Mouse (Mus musculus): ENCODE measurements around the gene Klf2. TPM values are rescaled to one million over a fixed set of nuclear protein-coding genes. Genes with fewer than 3 reads are reported as not detected.

The Klf2 gene
- total RNA-seq, 2 experiments from 2014 or later = 22.5 to 37.9 TPM

- DNase-seq (ENCODE audit: low spot score) = no peak
Observed at GRCm38 (mm10) chr8:72366435-72366834, 47.6 kb downstream of the Klf2 start.

Other genes starting within 250 kb of the Klf2 start
- gene Olfr373, start 235.9 kb upstream of the Klf2 start, total RNA-seq (2021) = not detected
- not detected for gene Olfr374, start 212.0 kb upstream of the Klf2 start, total RNA-seq (2021)
- 10 to 100 TPM; 23.8 to 42.5 TPM for gene Tpm4, start 184.1 kb upstream of the Klf2 start, total RNA-seq (2021)
- 10 to 100 TPM in 1 of 2 experiments, 1 to 10 TPM in 1; 8.9 to 10.6 TPM for gene Rab8a, start 157.8 kb upstream of the Klf2 start, total RNA-seq (2021)
- not detected for gene Hsh2d, start 129.4 kb upstream of the Klf2 start, total RNA-seq (2021)
- gene Cib3, start 106.2 kb upstream of the Klf2 start, total RNA-seq (2021) = not detected
- not detected for gene Gm11034, start 105.4 kb upstream of the Klf2 start, total RNA-seq (2021)
- 1 to 10 TPM; 7.3 to 9.4 TPM for gene Fam32a, start 99.3 kb upstream of the Klf2 start, total RNA-seq (2021)
- gene Ap1m1, start 79.0 kb upstream of the Klf2 start, total RNA-seq (2021) = 10 to 100 TPM; 20.9 to 21.8 TPM
- gene Gm10282, start 13.8 kb upstream of the Klf2 start, total RNA-seq (2021) = 1 to 10 TPM; 1.8 to 3.4 TPM
- 10 to 100 TPM; 21.9 to 22.5 TPM for gene Eps15l1, start 102.4 kb downstream of the Klf2 start, total RNA-seq (2021)
- gene Calr3, start 124.8 kb downstream of the Klf2 start, total RNA-seq (2021) = 1 to 10 TPM; 3.5 to 4.7 TPM
- gene 1700030K09Rik, start 124.8 kb downstream of the Klf2 start, total RNA-seq (2021) = 1 to 10 TPM; 3.5 to 4.2 TPM
- 10 to 100 TPM; 21.2 to 22.6 TPM for gene Cherp, start 156.2 kb downstream of the Klf2 start, total RNA-seq (2021)
- gene Slc35e1, start 173.6 kb downstream of the Klf2 start, total RNA-seq (2021) = 10 to 100 TPM; 48.0 to 51.1 TPM
- gene Med26, start 229.2 kb downstream of the Klf2 start, total RNA-seq (2021) = 10 to 100 TPM in 1 of 2 experiments, 1 to 10 TPM in 1; 7.4 to 15.8 TPM